Mouse (Mus musculus): ENCODE data around the gene Sars2. TPM values are rescaled to one million over a fixed set of nuclear protein-coding genes. Genes with fewer than 3 reads are reported as not detected.

Sars2 gene
- 10 to 100 TPM; 19.8 to 23.6 TPM for polyA plus RNA-seq (2017; shearing (Covaris generic))

DNA sequence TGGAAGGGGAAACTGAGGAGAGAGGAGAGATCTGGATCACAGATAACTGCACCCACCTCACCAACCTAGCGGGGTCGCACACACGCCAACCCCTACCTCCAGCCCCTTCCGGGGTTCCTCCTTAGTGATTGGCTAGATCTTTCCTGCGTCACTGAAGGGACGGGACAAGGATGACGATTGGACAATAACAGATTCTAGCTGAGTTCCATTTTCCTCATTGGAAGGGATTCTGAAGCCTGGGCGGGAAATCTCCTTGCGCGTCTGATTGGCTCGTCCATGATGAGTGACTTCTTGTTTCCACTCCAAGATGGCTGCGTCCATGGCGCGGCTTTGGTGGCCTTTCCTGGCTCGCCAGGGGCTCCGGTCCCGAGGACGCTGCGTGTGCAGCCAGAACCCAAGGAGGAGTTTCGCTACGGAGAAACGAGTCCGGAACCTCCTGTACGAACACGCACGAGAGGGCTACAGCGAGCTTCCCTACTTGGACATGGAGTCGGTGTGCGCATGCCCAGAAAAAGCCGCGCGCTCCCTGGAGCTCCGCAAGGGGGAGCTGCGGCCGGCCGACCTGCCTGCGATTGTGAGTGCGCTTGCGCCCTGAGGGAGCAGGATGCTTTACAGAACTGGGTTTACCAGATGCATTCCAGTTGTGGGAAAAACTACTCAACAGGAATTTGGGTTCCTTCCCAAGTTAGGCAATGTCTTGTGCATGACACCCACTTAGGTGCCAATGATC lies at the start of gene Sars2, which contains the start of gene Mrps12:
TSS of gene Sars2 (plus strand) at position 284 of the 730 bp plus-strand sequence.
TSS of gene Mrps12 (minus strand) at position 112 of the 730 bp plus-strand sequence.

DNA sequence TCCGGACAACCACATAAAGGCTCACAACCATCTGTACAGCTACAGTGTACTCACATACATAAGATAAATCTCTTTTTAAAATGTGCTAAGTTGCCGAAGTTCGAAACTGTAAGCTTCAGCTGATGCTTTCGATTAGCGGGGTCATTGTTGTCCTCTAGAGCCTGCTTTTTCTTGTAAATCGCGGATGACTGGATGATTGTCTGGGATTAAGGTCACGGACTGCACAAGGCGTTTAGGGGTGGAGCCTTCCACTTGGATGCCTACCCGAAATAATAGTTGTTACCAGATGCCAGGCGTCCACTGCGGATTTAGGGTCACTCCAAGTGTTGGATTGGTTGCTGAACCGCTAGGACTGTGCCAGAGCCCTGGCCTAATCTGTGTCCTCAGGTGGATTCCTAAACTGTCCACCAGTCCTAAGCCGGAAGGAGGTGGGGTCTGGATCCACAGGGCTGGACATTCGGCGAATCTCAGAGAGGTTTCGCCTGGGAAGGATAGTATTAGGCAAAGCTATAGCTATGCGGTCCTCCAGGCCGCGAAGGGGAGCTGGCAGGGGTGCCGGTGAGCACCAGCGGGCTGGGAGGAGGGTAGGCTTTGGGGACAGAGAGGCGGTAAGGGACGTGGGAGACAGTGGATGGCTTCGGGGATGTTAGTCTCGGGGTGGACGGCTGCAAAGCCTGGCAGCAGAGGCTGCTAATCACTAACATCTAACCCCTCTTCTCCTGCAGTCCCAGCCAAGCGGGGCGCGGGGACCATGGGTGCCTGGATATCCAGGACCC lies 49.1 kb upstream of the Sars2 start, which contains the start of gene Fbxo27:
TSS of gene Fbxo27 (plus strand) at position 305 of the 776 bp plus-strand sequence.

DNA sequence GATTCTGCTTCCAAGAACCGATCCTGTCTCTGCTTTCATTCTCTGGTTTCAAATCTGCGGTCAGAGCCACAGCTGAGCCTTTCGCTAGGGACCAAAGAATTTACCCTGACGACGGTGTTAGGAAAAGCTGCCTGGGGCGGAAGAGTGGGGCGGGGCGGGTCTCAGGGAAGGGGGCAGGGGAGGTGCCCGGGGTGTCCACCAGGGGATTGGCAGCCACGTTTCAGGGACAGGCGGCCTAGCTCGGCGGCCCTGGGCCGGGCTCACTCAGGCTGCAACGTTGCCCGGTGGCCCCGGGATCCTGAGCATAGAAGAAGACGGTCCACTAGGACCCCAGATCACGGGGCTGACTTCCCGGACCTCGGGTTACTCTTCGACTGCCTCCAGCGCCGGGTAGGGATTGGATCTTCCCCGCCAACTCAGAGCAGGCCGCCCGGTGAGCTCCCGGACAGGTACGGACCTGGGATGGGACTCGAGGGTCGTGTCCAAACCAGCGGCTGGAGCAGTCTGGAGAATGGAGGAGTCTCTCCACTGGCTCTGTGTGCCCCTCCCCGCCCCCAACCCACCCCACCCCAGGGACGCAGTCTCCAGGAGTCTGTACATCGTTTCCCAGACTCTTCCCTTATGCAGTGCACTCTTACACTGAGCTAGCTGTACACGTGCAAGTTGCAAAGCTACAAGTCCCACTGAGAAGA lies 25.1 kb upstream of the Sars2 start, which contains the start of gene Fbxo17:
TSS of gene Fbxo17 (plus strand) at position 215 of the 692 bp plus-strand sequence.

DNA sequence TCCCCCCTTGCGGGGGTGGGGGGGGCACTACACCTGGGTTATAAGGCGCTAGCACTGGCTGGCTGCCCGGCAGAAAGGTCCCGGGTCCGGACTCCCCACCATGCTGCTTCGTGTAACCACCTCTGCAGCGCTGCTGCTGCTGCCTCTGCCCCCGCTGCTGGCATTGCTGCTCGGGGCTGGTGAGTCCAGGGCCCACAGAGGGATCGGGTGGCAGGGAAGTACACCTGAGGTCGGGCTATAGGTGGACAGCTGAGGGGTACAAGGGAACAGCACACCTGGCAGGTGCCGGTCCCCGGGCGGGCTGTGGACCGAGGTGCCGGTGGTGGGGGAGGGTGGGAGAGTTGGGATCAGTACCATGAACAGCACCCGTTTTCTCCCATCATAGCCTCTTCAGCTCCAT lies 14.3 kb downstream of the Sars2 start, which contains the start of gene Ccer2:
TSS of gene Ccer2 (plus strand) at position 96 of the 400 bp plus-strand sequence.

DNA sequence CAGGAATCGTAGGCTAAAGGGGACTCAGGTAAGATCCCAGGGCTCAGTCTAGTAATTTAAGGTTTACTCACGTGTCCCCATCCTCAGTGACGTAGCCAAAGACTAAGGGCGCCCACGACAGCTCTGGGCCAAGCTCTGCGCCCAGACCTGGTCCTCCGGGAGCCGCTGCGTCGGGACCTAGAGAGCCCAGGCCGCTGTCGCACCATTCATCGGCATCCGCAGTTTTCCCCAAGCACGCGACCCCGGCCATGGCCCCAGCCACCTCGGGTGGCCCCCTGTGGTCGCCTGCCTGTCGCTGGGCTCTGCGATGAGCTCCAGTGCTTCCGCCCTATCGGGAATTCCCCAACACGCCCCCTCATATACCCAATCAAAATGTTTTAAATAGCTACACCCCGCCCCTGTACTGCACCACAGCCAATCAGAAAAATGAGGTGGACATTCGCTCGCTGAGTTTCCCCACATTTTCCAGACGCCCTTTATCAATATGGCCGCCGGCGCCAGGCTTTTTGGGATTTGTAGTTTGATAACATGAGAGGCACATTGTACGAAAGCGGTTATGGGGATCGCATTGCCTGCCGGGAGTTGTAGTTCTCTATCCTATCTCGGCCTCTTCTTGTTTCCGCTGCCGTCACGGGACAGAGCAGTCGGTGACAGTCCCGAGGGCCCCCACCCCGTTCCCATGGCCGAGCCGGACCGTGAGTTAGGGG lies 24.5 kb downstream of the Sars2 start, which contains the start of gene Sirt2:
TSS of gene Sirt2 (plus strand) at position 563 of the 707 bp plus-strand sequence.

DNA sequence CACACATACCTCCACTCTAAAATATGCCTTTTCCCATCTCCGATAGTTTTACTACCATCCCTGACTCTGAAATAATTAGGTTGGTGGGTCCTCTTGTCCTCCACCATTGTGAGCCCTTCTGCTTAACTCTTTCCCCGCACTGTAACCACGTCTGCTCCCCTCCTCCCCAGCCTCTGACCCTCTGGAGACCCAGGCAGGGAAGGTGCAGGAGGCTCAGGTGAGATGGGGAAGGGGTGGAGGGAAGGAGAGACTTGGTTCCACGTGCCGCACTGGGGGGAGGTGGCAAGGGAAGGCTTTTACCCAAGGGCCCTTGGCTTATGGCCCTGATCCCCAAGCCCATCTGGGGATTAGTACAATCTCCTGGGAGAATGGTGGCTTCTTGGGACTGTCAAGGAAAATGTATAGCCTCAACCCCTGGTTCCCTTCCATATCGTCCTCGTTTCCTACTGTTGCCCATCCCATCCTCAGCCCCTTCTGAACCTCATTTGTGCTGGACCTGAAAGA lies 25.7 kb downstream of the Sars2 start, which contains the start of gene Nfkbib:
TSS of gene Nfkbib (minus strand) at position 51 of the 504 bp plus-strand sequence.

DNA sequence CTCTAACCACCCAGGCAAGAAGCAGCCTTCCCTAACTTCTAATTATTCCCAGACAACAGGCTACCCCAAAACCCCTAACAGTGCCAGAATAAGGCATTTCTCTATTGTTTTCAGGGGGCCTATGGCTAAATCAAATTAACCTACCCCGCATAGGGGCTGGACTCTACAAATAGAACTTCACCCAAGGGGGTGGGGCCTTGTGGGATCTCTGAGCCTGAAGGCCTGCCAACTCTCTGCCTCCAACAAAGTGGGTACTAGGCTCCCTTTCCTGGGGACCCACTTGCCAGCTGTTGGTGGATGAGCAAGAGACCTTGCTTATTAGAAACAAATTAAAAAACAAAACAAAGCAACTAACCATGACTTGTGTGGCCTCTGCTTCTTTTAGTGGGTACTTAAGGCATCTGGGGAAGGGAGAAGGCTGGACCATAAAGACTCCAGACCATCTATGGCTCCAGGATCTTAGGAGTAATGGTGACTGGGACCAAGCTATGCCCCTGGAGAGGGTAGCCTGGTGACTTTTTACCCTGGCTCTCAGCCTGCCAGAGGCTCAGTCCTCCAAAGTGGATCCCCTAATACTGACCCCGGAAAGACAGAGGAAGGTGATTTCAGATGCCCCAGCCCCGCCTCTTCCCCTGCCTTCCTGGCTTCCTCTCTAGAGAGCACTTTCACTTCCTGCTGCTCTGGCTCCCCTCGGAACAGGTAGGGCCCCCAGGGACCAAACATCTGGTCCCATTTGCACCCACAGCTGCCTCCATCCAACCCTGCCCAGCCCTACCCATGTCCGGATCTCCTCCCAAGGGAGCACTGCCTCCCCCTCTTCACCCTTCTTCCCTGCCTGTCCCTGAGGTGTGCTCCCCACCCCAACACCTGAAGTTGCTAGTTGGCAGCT lies 46.8 kb downstream of the Sars2 start, which contains the start of gene Rinl:
TSS of gene Rinl (plus strand) at position 663 of the 889 bp plus-strand sequence.

Other genes with a start within 250 kb of the Sars2 start
- gene Ifnl2, start 231.5 kb upstream of the Sars2 start, polyA plus RNA-seq (2017; shearing (Covaris generic)): not detected
- gene Ifnl3, start 219.2 kb upstream of the Sars2 start, polyA plus RNA-seq (2017; shearing (Covaris generic)): not detected
- not detected for gene Sycn, start 201.1 kb upstream of the Sars2 start, polyA plus RNA-seq (2017; shearing (Covaris generic))
- gene Nccrp1, start 194.7 kb upstream of the Sars2 start, polyA plus RNA-seq (2017; shearing (Covaris generic)): under 1 TPM; 0.22 to 0.38 TPM
- 10 to 100 TPM; 25.4 to 29.9 TPM for gene Samd4b, start 143.8 kb upstream of the Sars2 start, polyA plus RNA-seq (2017; shearing (Covaris generic))
- gene Pak4, start 143.8 kb upstream of the Sars2 start, polyA plus RNA-seq (2017; shearing (Covaris generic)): 1 to 10 TPM; 6.8 to 7.7 TPM
- gene Acp7, start 110.7 kb upstream of the Sars2 start, polyA plus RNA-seq (2017; shearing (Covaris generic)): not detected
- gene Fbxo27, start 49.1 kb upstream of the Sars2 start, polyA plus RNA-seq (2017; shearing (Covaris generic)): 1 to 10 TPM; 4.2 to 6.6 TPM
- 10 to 100 TPM in 1 of 2 experiments, 1 to 10 TPM in 1; 9.6 to 16.2 TPM for gene Fbxo17, start 25.2 kb upstream of the Sars2 start, polyA plus RNA-seq (2017; shearing (Covaris generic))
- 10 to 100 TPM; 94.8 to 97.2 TPM for gene Mrps12, start 172 bp upstream of the Sars2 start, polyA plus RNA-seq (2017; shearing (Covaris generic))
- gene Ccer2, start 14.2 kb downstream of the Sars2 start, polyA plus RNA-seq (2017; shearing (Covaris generic)): not detected
- 100 to 1,000 TPM in 1 of 2 experiments, 10 to 100 TPM in 1; 74.7 to 117 TPM for gene Sirt2, start 24.7 kb downstream of the Sars2 start, polyA plus RNA-seq (2017; shearing (Covaris generic))
- 100 to 1,000 TPM; 102 to 109 TPM for gene Nfkbib, start 25.5 kb downstream of the Sars2 start, polyA plus RNA-seq (2017; shearing (Covaris generic))
- gene Rinl, start 47.0 kb downstream of the Sars2 start, polyA plus RNA-seq (2017; shearing (Covaris generic)): 100 to 1,000 TPM; 220 to 310 TPM
- 100 to 1,000 TPM; 305 to 311 TPM for gene Hnrnpl, start 66.5 kb downstream of the Sars2 start, polyA plus RNA-seq (2017; shearing (Covaris generic))
- 100 to 1,000 TPM; 187 to 201 TPM for gene Ech1, start 83.2 kb downstream of the Sars2 start, polyA plus RNA-seq (2017; shearing (Covaris generic))
- 10 to 100 TPM; 16.8 to 29.9 TPM for gene Lgals4, start 91.9 kb downstream of the Sars2 start, polyA plus RNA-seq (2017; shearing (Covaris generic))
- gene Lgals7, start 121.9 kb downstream of the Sars2 start, polyA plus RNA-seq (2017; shearing (Covaris generic)): 10 to 100 TPM in 1 of 2 experiments, 1 to 10 TPM in 1; 3.2 to 11.6 TPM
- under 1 TPM in 1 of 2 experiments, not detected in 1; 0.65 TPM for gene Capn12, start 139.4 kb downstream of the Sars2 start, polyA plus RNA-seq (2017; shearing (Covaris generic))
- gene Actn4, start 220.3 kb downstream of the Sars2 start, polyA plus RNA-seq (2017; shearing (Covaris generic)): 100 to 1,000 TPM; 157 to 274 TPM
- 100 to 1,000 TPM; 357 to 451 TPM for gene Eif3k, start 239.9 kb downstream of the Sars2 start, polyA plus RNA-seq (2017; shearing (Covaris generic))
- gene Map4k1, start 240.1 kb downstream of the Sars2 start, polyA plus RNA-seq (2017; shearing (Covaris generic)): 100 to 1,000 TPM; 152 to 176 TPM

Data from activated CD4-positive, CD25-positive, alpha-beta regulatory T cell (primary cell).